Mouse (Mus musculus): ENCODE data around the gene Arvcf. TPM values are rescaled to one million over a fixed set of nuclear protein-coding genes. Genes with fewer than 3 reads are reported as not detected.

Gene Arvcf
- total and polyA plus RNA-seq, 2 experiments, result 14.1 to 18.4 TPM

DNA sequence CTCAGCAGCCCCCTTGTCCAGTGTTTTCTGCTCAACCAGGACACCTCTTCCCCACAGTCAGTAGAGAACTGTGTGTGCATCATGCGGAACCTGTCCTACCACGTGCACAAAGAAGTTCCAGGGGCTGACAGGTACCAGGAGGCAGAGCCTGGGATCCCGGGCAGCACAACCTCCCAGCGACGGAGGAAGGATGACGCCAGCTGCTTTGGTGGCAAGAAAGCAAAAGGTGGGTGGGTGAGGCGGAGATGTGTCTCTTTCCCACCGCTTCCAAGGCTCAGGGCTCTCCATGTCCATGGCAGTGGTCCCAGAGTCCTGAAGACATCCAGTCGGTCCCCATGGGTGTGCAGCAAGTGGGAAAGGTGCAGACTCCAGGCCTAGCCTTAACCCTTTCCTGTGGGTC lies 52.0 kb downstream of the Arvcf start:
- no peak for TF ChIP-seq CTCF (IDR thresholded peaks at IDR 0.05; ENCODE audit: low read depth, low read length)
- no peak for TF ChIP-seq POLR2A (IDR thresholded peaks at IDR 0.05; ENCODE audit: extremely low read depth, insufficient read depth, low read length)
- Histone ChIP-seq H3K27me3 (ENCODE audit: control insufficient read depth, insufficient read depth, low read length) (no peaks in the 10 kb centered on the region), H3K4me1 (ENCODE audit: control insufficient read depth, insufficient read depth, low read length) (no peaks in the 10 kb centered on the region), H3K27ac (replicated peaks; ENCODE audit: insufficient read depth, low read depth, low read length) (no peak overlapping the region), H3K79me2 (ENCODE audit: control insufficient read depth, insufficient read depth, low read length) (no peaks in the 10 kb centered on the region), H3K4me3 (ENCODE audit: insufficient read depth, low read depth, low read length) (no peak overlapping the region), H3K9ac (ENCODE audit: low read depth, low read length) (no peak overlapping the region), H3K36me3 (ENCODE audit: control insufficient read depth, insufficient read depth, low read length) (no peaks in the 10 kb centered on the region)
- no peak for DNase-seq (ENCODE audit: extremely low read depth, low read depth, low spot score)
- 79% methylated on average over 9 of the region's 9 CpGs for WGBS

DNA sequence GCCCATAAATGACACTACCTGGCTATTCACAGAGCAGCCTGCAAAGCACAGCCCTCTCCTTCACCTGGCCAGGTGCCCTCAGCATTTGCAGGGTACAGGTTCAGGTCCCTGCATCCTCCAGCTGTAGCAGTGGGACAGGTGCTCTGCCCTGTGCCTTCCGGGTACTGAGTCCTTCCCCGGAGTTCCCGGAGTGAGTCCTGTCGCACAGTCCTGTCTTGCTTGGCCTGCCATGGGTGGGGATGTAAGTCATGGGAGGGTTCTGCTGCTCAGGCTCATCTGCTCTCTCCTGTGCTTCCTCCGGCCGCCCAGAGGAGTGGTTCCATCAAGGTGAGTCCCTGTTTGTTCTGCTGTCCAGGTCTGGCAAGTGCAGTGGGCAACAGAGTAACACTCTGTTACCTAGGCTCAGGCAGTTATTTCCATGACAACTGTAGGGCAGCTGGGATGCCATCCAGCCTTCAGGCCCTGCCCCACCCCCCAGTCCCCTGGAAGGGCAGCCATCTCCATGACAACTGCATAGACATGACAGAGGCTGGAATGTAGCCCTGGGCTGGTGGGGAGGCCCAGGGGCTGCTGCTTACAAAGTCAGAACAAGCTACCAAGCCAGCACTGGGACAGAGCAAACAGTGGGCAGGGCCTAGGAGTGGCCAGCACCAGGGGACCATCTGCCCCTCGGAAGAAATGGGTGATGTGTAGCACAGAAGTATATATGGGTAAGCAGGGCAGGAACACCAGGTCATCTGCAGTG lies 52.7 kb downstream of the Arvcf start:
- no peak for TF ChIP-seq POLR2A (IDR thresholded peaks at IDR 0.05; ENCODE audit: extremely low read depth, insufficient read depth, low read length)
- TF ChIP-seq CTCF (IDR thresholded peaks at IDR 0.05; ENCODE audit: low read depth, low read length), result no peak

DNA sequence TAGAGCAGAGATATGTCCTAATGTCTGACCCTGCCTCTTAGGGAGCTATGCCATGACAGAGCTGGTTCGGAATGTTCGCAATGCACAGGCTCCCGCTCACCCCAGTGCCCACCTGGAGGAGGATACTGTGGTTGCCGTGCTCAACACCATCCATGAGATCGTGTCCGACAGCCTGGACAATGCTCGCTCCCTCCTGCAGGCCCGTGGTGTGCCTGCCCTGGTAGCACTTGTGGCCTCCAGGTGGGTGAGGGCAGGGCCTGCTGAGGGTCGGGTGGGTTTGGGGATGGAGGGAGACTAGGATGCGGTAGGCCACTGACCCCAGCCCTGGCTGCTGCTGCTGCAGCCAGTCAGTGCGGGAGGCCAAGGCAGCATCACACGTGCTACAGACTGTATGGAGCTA lies 55.3 kb downstream of the Arvcf start:
- Histone ChIP-seq H3K27me3 (ENCODE audit: control insufficient read depth, insufficient read depth, low read length) (no peaks in the 10 kb centered on the region), H3K36me3 (ENCODE audit: control insufficient read depth, insufficient read depth, low read length) (peaks cover 2% of the 10 kb centered on the region; the same call in 1 of the 2 replicates), H3K4me1 (ENCODE audit: control insufficient read depth, insufficient read depth, low read length) (peaks cover 13% of the 10 kb centered on the region), H3K27ac (replicated peaks; ENCODE audit: insufficient read depth, low read depth, low read length) (no peak overlapping the region), H3K79me2 (ENCODE audit: control insufficient read depth, insufficient read depth, low read length) (no peaks in the 10 kb centered on the region), H3K9ac (ENCODE audit: low read depth, low read length) (no peak overlapping the region), H3K4me3 (ENCODE audit: insufficient read depth, low read depth, low read length) (no peak overlapping the region)
- no peak for DNase-seq (ENCODE audit: extremely low read depth, low read depth, low spot score)
- TF ChIP-seq POLR2A (IDR thresholded peaks at IDR 0.05; ENCODE audit: extremely low read depth, insufficient read depth, low read length) (no peak), CTCF (IDR thresholded peaks at IDR 0.05; ENCODE audit: low read depth, low read length) (no peak)
- 89% methylated on average over 12 of the region's 12 CpGs for WGBS

More for the DNA sequence above, 52.7 kb downstream of the Arvcf start:
- Histone ChIP-seq H3K9ac (ENCODE audit: low read depth, low read length) (no peak overlapping the region), H3K4me3 (ENCODE audit: insufficient read depth, low read depth, low read length) (no peak overlapping the region), H3K36me3 (ENCODE audit: control insufficient read depth, insufficient read depth, low read length) (no peaks in the 10 kb centered on the region), H3K27me3 (ENCODE audit: control insufficient read depth, insufficient read depth, low read length) (no peaks in the 10 kb centered on the region), H3K27ac (replicated peaks; ENCODE audit: insufficient read depth, low read depth, low read length) (no peak overlapping the region), H3K4me1 (ENCODE audit: control insufficient read depth, insufficient read depth, low read length) (0 out of 2 replicates have a peak, but pooled peaks cover 1% of the 10 kb centered on the region), H3K79me2 (ENCODE audit: control insufficient read depth, insufficient read depth, low read length) (no peaks in the 10 kb centered on the region)
- 83% methylated on average over 7 of the region's 7 CpGs for WGBS
- DNase-seq (ENCODE audit: extremely low read depth, low read depth, low spot score), result no peak

DNA sequence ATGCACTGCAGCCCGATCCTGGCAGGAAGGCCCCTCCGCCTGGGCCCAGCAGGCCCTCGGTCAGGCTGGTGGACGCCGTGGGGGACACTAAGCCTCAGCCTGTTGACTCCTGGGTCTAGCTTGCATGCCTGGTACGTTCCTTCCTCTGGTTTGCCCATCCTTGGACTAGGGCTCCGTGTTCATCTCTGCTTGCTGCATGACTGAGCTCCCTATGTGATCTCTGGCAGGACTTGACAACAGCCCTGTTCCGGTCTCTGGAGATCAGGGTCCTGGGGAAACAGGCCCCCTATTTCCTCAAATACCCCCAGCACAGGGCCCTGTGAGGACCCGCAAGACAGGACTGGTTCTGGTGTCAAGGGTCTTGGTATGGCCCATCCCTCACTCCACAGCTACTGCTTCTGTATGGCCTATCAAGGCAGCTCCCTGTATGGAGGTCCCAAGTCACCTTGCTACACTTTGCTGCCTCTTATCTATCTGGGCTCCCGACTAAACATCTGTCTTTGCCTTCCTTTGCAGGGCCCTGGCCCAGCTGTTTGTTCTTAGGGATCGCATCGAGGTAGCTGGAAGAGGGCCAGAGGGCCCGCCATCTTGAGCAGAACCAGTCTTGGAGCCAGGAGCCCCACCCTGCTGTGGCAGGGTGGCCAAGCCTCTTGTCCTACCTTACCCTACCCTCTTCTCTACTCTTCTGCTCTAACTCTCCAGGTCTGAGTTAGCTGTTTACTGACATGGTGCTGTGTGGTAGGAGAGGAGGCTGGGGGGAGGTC lies 57.3 kb downstream of the Arvcf start:
- Histone ChIP-seq H3K4me3 (ENCODE audit: insufficient read depth, low read depth, low read length) (no peak overlapping the region), H3K79me2 (ENCODE audit: control insufficient read depth, insufficient read depth, low read length) (no peaks in the 10 kb centered on the region), H3K27me3 (ENCODE audit: control insufficient read depth, insufficient read depth, low read length) (no peaks in the 10 kb centered on the region), H3K27ac (replicated peaks; ENCODE audit: insufficient read depth, low read depth, low read length) (peak overlapping the region; percentile 53; the same call in 1 of the 2 replicates), H3K9ac (ENCODE audit: low read depth, low read length) (no peak overlapping the region), H3K4me1 (ENCODE audit: control insufficient read depth, insufficient read depth, low read length) (peaks cover 21% of the 10 kb centered on the region), H3K36me3 (ENCODE audit: control insufficient read depth, insufficient read depth, low read length) (peaks cover 16% of the 10 kb centered on the region)
- no peak for TF ChIP-seq POLR2A (IDR thresholded peaks at IDR 0.05; ENCODE audit: extremely low read depth, insufficient read depth, low read length)
- no peak for TF ChIP-seq CTCF (IDR thresholded peaks at IDR 0.05; ENCODE audit: low read depth, low read length)
- DNase-seq (ENCODE audit: extremely low read depth, low read depth, low spot score), result no peak
- 71% methylated on average over 13 of the region's 13 CpGs for whole genome bisulfite sequencing

DNA sequence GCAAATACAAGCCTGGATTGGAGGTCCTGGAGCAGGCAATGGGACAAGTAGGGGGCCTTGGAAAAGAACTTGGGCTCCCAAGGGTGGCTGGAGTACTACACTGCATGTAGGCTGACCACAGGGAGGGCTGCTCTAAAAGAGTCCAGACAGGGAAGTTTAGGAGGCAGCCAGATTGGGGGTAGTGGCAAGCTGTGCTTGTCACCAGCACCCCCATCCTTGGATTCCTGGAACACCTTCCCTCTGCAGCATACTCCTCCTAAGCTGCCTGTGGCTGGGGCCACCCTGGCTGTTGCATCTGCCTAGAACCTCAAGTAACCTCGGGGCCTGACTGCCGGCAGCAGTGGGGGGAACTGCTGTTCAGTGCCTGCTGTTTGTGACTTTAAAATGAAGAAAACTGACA lies 57.9 kb downstream of the Arvcf start:
- H3K4me1 ChIP-seq (ENCODE audit: control insufficient read depth, insufficient read depth, low read length), result peaks cover 26% of the 10 kb centered on the region

More for the DNA sequence above, 57.9 kb downstream of the Arvcf start:
- Histone ChIP-seq H3K27me3 (ENCODE audit: control insufficient read depth, insufficient read depth, low read length) (no peaks in the 10 kb centered on the region), H3K79me2 (ENCODE audit: control insufficient read depth, insufficient read depth, low read length) (no peaks in the 10 kb centered on the region), H3K27ac (replicated peaks; ENCODE audit: insufficient read depth, low read depth, low read length) (peak overlapping the region; percentile 53), H3K4me3 (ENCODE audit: insufficient read depth, low read depth, low read length) (no peak overlapping the region), H3K9ac (ENCODE audit: low read depth, low read length) (no peak overlapping the region), H3K36me3 (ENCODE audit: control insufficient read depth, insufficient read depth, low read length) (peaks cover 17% of the 10 kb centered on the region)
- peak; percentile 52 for DNase-seq (ENCODE audit: extremely low read depth, low read depth, low spot score)
- 14% methylated on average over 2 of the region's 2 CpGs for WGBS
- TF ChIP-seq CTCF (IDR thresholded peaks at IDR 0.05; ENCODE audit: low read depth, low read length), result no peak
- no peak for TF ChIP-seq POLR2A (IDR thresholded peaks at IDR 0.05; ENCODE audit: extremely low read depth, insufficient read depth, low read length)
